Mouse (Mus musculus) hindbrain, embryonic 14.5 days (tissue): ENCODE measurements around the gene Ntng1. TPM values are rescaled to one million over a fixed set of nuclear protein-coding genes. Genes with fewer than 3 reads are reported as not detected.
"Not testable (repeated sequence)": the region's sequence is repeated elsewhere in the genome, so short reads cannot be mapped to it uniquely, and the experiment has no call there.

Source experiments
- ATAC-seq: fragments of 200-750 bp; cut with Nextera tagmentation; 2 replicates; pipeline ENCODE4 v1.8.0; 2017; ENCODE audit warnings: moderate number of reproducible peaks, mild to moderate bottlenecking, moderate TSS enrichment, moderate library complexity; ENCODE audit not compliant: low FRiP score
- DNase-seq: peaks from one replicate; pipeline ENCODE4 v3.0.0-alpha.2; 2015; ENCODE audit warnings: low spot score
- H3K27ac ChIP-seq: fragments of 300-500 bp; sonication (generic); 2 replicates; pipeline ENCODE4 v1.5.1; 2014; ENCODE audit warnings: mild to moderate bottlenecking, moderate library complexity
- H3K27me3 ChIP-seq: fragments of 300-500 bp; sonication (generic); 2 replicates; pipeline ENCODE4 v1.6.1; 2014; ENCODE audit warnings: mild to moderate bottlenecking, low read length, mixed read lengths; ENCODE audit not compliant: control insufficient read depth, insufficient read depth
- H3K36me3 ChIP-seq: fragments of 300-500 bp; sonication (generic); replicated peaks from 2 replicates; pipeline ENCODE4 v1.6.1; 2014; ENCODE audit not compliant: control insufficient read depth, insufficient read depth
- H3K4me1 ChIP-seq: fragments of 300-500 bp; sonication (generic); replicated peaks from 2 replicates; pipeline ENCODE4 v1.6.1; 2014; ENCODE audit warnings: antibody characterized with exemption, low read length, mixed read lengths; ENCODE audit not compliant: control insufficient read depth, insufficient read depth
- H3K4me2 ChIP-seq: fragments of 300-500 bp; sonication (generic); replicated peaks from 2 replicates; pipeline ENCODE4 v1.6.1; 2014; ENCODE audit warnings: mild to moderate bottlenecking, moderate library complexity
- H3K4me3 ChIP-seq: fragments of 300-500 bp; sonication (generic); replicated peaks from 2 replicates; pipeline ENCODE4 v1.5.1; 2014; ENCODE audit warnings: mild to moderate bottlenecking, low read length
- H3K9ac ChIP-seq: fragments of 300-500 bp; sonication (generic); 2 replicates; pipeline ENCODE4 v1.6.1; 2014
- H3K9me3 ChIP-seq: fragments of 300-500 bp; sonication (generic); 2 replicates; pipeline ENCODE4 v1.6.1; 2016; ENCODE audit warnings: low read length; ENCODE audit not compliant: control insufficient read depth
- WGBS: fragments of 180-500 bp; shearing (Covaris S2); extraction: QIAGEN DNeasy Blood & Tissue Kit; methylation state at CpG from one replicate; pipeline ENCODE4 v1.1.7; 2014; 5-methylcytosine and 5-hydroxymethylcytosine counted together
- polyA plus RNA-seq: library from polyadenylated mRNA; unstranded; fragments of >200 nt; fragmentation: Nextera tagmentation; extraction: Ambion mirVana; gene quantifications from 2 replicates; pipeline ENCODE4 v1.2.1, GENCODE M21; 2014

The Ntng1 gene
- polyA plus RNA-seq, 1 experiment from 2014 or later: 21.3 TPM

GRCm38 (mm10) chr3:109783231-109783630 lies 360.6 kb downstream of the Ntng1 start:
- Histone ChIP-seq H3K27ac (peak overlapping the region; percentile 92), H3K4me2 (peak overlapping the region; percentile 85), H3K4me1 (peaks cover 19% of the 10 kb centered on the region), H3K27me3 (no peaks in the 10 kb centered on the region), H3K4me3 (no peak overlapping the region), H3K9me3 (no peaks in the 10 kb centered on the region), H3K36me3 (no peaks in the 10 kb centered on the region), H3K9ac (peak overlapping the region; percentile 72)
- DNase-seq (no peak), ATAC-seq (no peak)
- WGBS: 17% methylated on average over 5 of the region's 5 CpGs

- peak; percentile 88 for ATAC-seq
- no peaks in the 10 kb centered on the region for H3K36me3 ChIP-seq
- no peaks in the 10 kb centered on the region for H3K27me3 ChIP-seq
- H3K4me3 ChIP-seq: peak overlapping the region; percentile 41
- H3K4me1 ChIP-seq: peaks cover 19% of the 10 kb centered on the region
- H3K9ac ChIP-seq: peak overlapping the region; percentile 72
- WGBS: 1% methylated on average over 27 of the region's 27 CpGs
- H3K27ac ChIP-seq: peak overlapping the region; percentile 92
- H3K4me2 ChIP-seq: peak overlapping the region; percentile 85
- H3K9me3 ChIP-seq: no peaks in the 10 kb centered on the region
- DNase-seq: peak; percentile 80
Observed at GRCm38 (mm10) chr3:109782289-109782951, 361.4 kb downstream of the Ntng1 start.

GRCm38 (mm10) chr3:109781917-109782288 lies 361.9 kb downstream of the Ntng1 start:
- H3K9me3 ChIP-seq: no peaks in the 10 kb centered on the region
- peak overlapping the region; percentile 72 for H3K9ac ChIP-seq
- ATAC-seq: peak; percentile 10; the same call in 1 of the 2 replicates
- WGBS: 60% methylated on average over 7 of the region's 7 CpGs
- H3K27ac ChIP-seq: peak overlapping the region; percentile 92
- peak overlapping the region; percentile 41 for H3K4me3 ChIP-seq
- H3K4me2 ChIP-seq: peak overlapping the region; percentile 85
- DNase-seq: no peak
- H3K4me1 ChIP-seq: peaks cover 19% of the 10 kb centered on the region
- no peaks in the 10 kb centered on the region for H3K36me3 ChIP-seq
- no peaks in the 10 kb centered on the region for H3K27me3 ChIP-seq

GRCm38 (mm10) chr3:109775200-109775599 lies 368.6 kb downstream of the Ntng1 start:
- DNase-seq (no peak), ATAC-seq (no peak)
- H3K36me3 ChIP-seq: no peaks in the 10 kb centered on the region
- no peaks in the 10 kb centered on the region for H3K9me3 ChIP-seq
- 74% methylated on average over 2 of the region's 2 CpGs for WGBS
- H3K4me2 ChIP-seq: no peak overlapping the region
- no peak overlapping the region for H3K27ac ChIP-seq
- H3K27me3 ChIP-seq: no peaks in the 10 kb centered on the region
- no peak overlapping the region for H3K9ac ChIP-seq
- H3K4me1 ChIP-seq: 0 out of 2 replicates have a peak, but pooled peaks cover 6% of the 10 kb centered on the region
- H3K4me3 ChIP-seq: no peak overlapping the region

GRCm38 (mm10) chr3:109772120-109772519 lies 371.7 kb downstream of the Ntng1 start:
- H3K4me2 ChIP-seq: no peak overlapping the region
- 0 out of 2 replicates have a peak, but pooled peaks cover 6% of the 10 kb centered on the region for H3K4me1 ChIP-seq
- no peaks in the 10 kb centered on the region for H3K36me3 ChIP-seq
- H3K9me3 ChIP-seq: no peaks in the 10 kb centered on the region
- DNase-seq (no peak), ATAC-seq (no peak)
- no peak overlapping the region for H3K27ac ChIP-seq
- no peak overlapping the region for H3K9ac ChIP-seq
- H3K27me3 ChIP-seq: no peaks in the 10 kb centered on the region
- H3K4me3 ChIP-seq: no peak overlapping the region
- WGBS: 88% methylated on average over 14 of the region's 14 CpGs

GRCm38 (mm10) chr3:109766939-109767338 lies 376.9 kb downstream of the Ntng1 start:
- H3K27ac ChIP-seq: no peak overlapping the region
- no peak overlapping the region for H3K4me3 ChIP-seq
- no peak overlapping the region for H3K9ac ChIP-seq
- WGBS: 78% methylated on average over 3 of the region's 3 CpGs
- no peak overlapping the region for H3K4me2 ChIP-seq
- DNase-seq (no peak), ATAC-seq (no peak)
- no peaks in the 10 kb centered on the region for H3K36me3 ChIP-seq
- H3K4me1 ChIP-seq: no peaks in the 10 kb centered on the region
- H3K27me3 ChIP-seq: no peaks in the 10 kb centered on the region
- H3K9me3 ChIP-seq: no peaks in the 10 kb centered on the region

GRCm38 (mm10) chr3:109765608-109766007 lies 378.2 kb downstream of the Ntng1 start:
- Histone ChIP-seq H3K9ac (no peak overlapping the region), H3K36me3 (no peaks in the 10 kb centered on the region), H3K4me3 (no peak overlapping the region), H3K27ac (no peak overlapping the region), H3K9me3 (no peaks in the 10 kb centered on the region), H3K4me2 (no peak overlapping the region), H3K4me1 (no peaks in the 10 kb centered on the region), H3K27me3 (no peaks in the 10 kb centered on the region)
- WGBS: 87% methylated on average over 2 of the region's 2 CpGs
- ATAC-seq: no peak
- no peak for DNase-seq

- H3K27ac ChIP-seq: no peak overlapping the region
- H3K9me3 ChIP-seq: no peaks in the 10 kb centered on the region
- ATAC-seq (no peak), DNase-seq (no peak)
- no peak overlapping the region for H3K9ac ChIP-seq
- H3K4me2 ChIP-seq: no peak overlapping the region
- WGBS: 70% methylated on average over 4 of the region's 4 CpGs
- H3K4me1 ChIP-seq: no peaks in the 10 kb centered on the region
- H3K4me3 ChIP-seq: no peak overlapping the region
- H3K27me3 ChIP-seq: no peaks in the 10 kb centered on the region
- H3K36me3 ChIP-seq: no peaks in the 10 kb centered on the region
Observed at GRCm38 (mm10) chr3:109765141-109765540, 378.7 kb downstream of the Ntng1 start.

- Histone ChIP-seq H3K9ac (no peak overlapping the region), H3K36me3 (no peaks in the 10 kb centered on the region), H3K9me3 (no peaks in the 10 kb centered on the region), H3K4me3 (no peak overlapping the region), H3K4me1 (no peaks in the 10 kb centered on the region), H3K27ac (no peak overlapping the region), H3K4me2 (no peak overlapping the region), H3K27me3 (no peaks in the 10 kb centered on the region)
- ATAC-seq (no peak), DNase-seq (no peak)
- 67% methylated on average over 2 of the region's 2 CpGs for WGBS
Observed at GRCm38 (mm10) chr3:109756426-109756825, 387.4 kb downstream of the Ntng1 start.

GRCm38 (mm10) chr3:109747593-109747992 lies 396.2 kb downstream of the Ntng1 start:
- H3K9me3 ChIP-seq, ATAC-seq, H3K4me1 ChIP-seq, H3K27me3 ChIP-seq, H3K27ac ChIP-seq, DNase-seq, H3K9ac ChIP-seq, H3K4me3 ChIP-seq, H3K4me2 ChIP-seq, H3K36me3 ChIP-seq: not testable (repeated sequence)
- 75% methylated on average over 3 of the region's 3 CpGs for WGBS
